Mouse (Mus musculus) adipocyte (in vitro differentiated cells): Measurements from ENCODE around the gene Vps11.
"Not testable (repeated sequence)": the region's sequence is repeated elsewhere in the genome, so short reads cannot be mapped to it uniquely, and the experiment has no call there.

Experiments
- DNase-seq: peaks from one replicate; pipeline ENCODE4 v3.0.0-alpha.2; 2016; ENCODE audit warnings: low spot score

The Vps11 gene

DNA sequence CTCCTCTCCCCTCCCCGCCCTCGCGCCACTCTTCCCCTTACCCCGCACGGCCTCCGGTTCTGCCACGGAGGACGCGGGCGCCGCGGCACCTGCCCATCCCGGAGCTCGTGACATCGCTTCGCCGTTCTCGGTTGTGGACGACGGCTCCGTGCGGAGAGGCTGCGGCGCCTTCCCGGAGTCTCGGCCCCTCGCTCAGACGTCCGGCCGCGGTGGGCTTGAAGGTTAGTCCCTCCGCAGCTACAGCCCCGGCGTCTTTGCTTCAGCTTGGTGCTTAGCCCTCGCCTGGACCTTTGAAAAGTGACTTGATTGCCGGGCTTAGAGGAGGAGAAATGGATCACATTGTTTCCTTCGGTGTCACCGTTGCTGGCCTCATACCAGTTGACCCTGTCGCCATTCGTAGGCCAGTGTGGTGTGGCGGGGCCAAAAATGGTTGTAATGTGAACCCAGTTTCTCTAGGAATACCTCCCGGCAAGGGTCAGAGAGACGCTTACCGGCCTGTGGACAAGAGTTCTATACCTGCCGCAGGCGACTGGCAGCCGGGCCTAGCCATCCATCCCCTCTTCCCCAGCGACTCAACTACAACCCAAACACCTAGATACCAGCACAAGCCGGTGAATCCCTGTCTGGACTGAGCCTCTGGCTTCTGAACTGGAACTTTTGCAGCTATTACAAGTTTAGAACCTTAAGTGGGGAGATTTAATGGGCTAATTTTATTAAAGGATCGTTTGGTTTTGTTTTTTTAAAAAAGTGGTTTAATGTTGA, 26.0 kb downstream of the Vps11 start:
- peak; percentile 48 for DNase-seq

DNA sequence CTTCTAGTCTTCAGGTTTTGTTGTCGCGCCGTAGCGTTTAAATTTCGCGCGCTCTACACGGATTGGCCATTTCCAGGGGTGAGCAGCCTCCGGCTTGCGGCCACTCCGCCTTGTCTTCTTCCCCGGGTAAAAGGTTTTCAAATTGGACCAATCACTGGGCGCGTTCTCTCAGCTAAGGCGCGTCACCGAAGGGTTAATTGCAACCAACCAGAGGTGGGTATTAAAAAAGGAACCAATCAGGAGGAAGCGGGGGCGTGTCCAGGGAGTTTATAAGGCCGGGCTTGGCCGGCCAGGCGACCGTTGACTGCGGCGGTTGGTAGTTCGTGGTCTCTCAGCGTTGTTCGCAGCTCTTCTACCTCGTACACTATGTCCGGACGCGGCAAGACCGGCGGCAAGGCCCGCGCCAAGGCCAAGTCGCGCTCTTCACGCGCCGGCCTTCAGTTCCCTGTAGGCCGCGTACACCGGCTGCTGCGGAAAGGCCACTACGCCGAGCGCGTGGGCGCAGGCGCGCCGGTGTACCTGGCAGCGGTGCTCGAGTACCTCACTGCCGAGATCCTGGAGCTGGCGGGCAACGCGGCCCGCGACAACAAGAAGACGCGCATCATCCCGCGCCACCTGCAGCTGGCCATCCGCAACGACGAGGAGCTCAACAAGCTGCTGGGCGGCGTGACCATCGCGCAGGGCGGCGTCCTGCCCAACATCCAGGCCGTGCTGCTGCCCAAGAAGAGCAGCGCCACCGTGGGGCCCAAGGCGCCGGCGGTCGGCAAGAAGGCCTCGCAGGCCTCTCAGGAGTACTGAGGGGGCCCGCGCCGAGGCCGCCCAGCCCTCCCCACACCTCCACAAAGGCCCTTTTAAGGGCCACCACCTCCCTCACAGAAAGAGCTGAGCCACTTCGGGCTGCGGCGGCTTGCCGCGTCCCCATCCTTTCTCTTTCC, 26.8 kb downstream of the Vps11 start, which contains the start of gene H2afx:
Gene H2afx (plus strand): TSS at position 299 of the 935 bp plus-strand sequence.
- peak; percentile 99 for DNase-seq

DNA sequence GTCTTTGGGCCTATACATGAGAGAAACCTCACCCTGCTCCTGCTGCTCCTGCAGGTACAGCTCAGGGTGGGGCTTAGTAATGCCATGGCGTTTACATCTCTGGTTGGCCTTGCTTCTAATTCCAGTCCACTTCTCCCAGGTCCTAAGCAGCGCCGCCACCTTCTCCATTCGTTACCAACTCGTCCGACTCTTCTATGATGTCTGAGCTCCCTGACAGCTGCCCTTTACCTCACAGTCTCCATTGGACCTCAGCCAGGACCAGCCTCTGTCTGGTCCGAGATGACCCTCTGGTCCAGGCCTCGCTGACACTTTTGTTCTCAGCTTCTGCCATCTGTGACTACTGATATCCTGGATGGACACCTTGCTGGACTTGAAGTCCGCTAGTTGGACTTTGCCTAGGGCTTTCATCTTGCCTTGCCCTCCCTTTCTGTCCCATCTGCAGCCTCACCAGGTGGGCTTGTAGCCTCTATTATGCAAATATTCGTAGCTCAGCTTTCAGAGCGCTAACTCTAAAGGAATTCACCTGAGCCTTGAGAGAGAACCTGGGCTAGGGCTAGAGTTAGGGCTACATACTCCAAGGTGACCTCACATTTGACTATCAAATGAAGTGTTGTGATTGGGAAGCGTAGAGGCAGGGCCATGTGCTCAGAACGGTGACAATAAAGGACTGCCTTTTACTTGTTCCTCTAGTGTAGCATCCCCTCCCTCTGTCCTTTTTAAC, 28.4 kb downstream of the Vps11 start:
- DNase-seq = no peak

DNA sequence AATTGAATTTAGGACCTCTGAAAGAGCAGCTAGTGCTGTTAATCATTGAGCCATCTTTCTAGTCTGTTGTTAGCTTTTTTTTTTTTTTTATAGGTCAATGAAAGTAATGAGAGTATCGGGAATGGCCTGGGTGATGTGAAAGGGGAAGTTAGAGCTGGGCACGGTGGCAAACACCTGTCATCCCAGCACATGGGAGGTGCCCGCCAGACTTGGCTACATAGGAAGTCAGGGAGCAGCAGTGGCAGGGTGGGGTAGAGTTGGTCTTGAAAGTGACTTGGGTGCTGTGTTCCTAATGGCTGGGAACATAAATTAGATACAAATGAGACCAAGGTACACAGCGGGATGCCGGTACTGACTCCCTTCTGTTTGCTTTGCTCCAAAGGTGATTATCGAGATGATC, 30.7 kb downstream of the Vps11 start:
- no peak for DNase-seq

DNA sequence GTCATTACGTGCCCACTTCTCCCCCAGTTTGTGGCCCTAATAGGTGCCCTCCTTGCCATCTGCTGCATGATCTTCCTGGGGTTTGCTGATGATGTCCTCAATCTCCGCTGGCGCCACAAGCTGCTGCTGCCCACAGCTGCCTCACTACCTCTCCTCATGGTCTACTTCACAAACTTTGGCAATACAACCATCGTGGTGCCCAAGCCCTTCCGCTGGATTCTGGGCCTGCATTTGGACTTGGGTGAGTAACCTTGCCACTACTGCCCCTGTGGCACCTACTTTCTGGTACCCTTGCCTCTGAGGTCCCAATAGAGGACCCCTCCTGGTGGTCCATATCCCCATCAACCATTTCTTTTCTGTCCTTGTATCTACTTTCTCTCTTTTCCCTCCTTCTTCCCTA, 33.5 kb downstream of the Vps11 start:
- DNase-seq = no peak

- no peak for DNase-seq
These were observed 34.3 kb downstream of the Vps11 start for GRCm38 (mm10) chr9:44327064-44327711.

DNA sequence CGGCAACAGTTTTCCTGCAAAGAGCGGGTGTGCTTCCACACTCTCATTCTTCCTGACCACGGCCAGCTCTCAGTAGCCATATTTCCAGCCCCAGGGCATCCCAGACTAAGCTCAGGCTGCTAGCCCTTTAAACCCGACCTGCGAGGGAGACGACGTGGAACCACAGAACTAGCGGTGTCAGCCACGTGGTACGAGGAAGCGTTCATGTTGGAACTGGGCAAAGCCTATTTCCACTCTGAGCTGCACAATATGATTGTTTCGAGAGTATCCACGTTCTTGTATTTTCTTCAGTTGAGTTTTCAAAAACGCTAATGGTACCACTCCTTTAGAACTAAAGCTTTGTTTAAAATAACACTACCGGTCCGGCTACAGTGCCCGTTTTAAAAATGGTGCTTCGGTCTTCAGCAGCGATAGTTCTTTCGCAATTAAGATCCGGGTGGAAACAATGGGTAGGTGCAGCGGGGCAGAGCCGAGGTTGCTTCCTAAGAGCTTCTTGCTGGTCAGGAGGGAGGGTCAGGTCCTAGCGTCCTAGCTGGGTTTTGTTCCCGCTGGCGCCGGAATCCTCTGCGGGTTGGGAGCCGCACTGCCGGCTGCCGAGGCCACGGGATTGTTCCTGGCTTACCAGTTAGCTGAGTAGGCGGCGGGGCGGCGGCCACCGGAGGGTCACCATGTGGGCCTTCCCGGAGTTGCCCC, 35.0 kb downstream of the Vps11 start:
- DNase-seq = peak; percentile 89

- DNase-seq = no peak
These were observed 35.6 kb downstream of the Vps11 start, which contains the start of gene Dpagt1 for GRCm38 (mm10) chr9:44325768-44326370. Gene Dpagt1 (plus strand): TSS chr9:44326019.

- DNase-seq = not testable (repeated sequence)
These were observed 36.3 kb downstream of the Vps11 start for GRCm38 (mm10) chr9:44325032-44325767.

GRCm38 (mm10) chr9:44324147-44324546, 37.3 kb downstream of the Vps11 start:
- no peak for DNase-seq

DNA sequence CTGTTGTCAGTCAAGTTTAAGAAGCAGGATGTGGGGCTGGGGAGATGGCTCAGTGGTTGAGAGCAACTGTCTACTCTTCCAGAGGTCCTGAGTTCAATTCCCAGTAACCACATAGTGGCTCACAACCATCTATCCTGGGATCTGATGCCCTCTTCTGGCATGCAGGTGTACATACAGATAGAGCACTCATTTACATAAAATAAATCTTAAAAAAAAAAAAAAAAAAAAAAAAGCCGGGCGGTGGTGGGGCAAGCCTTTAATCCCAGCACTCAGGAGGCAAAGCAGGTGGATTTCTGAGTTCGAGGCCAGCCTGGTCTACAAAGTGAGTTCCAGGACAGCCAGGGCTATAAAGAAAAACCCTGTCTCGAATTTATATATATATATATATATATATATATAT, 37.8 kb downstream of the Vps11 start:
- not testable (repeated sequence) for DNase-seq

DNA sequence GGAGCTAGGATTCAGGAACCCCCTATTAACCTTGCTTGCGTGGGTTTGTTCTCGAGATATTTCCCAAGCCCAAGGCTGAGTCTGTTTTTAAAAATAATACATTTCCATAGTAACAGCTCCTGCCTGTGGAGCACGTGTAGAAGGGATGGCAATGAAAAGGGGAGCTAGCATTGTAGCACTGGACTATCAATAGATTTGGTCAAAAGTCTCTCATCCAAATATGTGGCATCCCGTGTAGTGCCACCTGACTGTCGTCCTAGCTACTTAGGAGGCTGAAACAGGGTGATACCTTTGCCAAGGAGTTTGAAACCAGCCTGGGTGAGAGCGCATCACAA, 40.7 kb downstream of the Vps11 start:
- no peak for DNase-seq

DNA sequence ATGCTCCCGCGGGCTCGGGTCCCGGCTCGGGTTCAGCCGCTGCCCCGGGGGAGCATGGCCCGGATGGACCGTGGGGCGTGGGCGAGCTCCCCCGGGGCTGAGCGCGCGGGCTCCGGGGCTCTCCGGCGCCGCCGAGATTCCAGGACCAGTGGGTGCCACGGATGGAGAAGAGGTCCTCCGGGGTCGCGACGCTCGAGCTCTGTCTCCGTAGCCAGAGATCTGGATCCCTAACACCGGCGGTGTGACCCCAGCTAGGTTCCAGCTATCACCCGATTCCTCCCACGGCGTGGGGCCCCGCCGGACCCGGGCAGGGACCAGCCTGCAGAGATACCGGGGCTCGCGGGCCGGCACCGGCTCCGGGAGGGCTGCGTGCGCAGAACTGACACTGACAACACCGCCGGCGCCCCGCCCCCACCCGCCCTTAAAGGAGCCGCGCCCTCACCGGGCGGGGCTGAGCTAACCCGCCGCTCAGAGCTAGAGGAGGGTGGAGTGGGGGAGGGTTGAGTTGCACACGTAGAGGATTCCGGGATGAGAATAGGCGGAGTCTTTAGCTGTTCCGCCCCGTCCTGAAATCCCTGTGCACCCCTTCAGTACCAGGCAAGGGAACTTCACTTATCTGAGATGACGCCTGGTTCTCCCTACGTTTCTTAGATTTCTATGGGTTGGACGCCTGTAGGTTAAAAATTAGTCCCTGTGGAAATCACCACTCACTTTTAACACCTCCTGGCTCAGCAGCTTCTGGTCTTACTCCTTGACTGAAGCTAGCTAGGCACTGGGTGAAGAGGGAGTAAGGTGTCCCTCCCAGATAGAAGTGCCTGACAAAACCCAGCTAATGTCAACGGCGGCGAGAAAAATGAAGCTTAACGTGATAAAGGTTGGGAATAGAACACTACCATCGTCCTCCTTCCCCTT, 41.3 kb downstream of the Vps11 start, which contains the start of gene C2cd2l:
Gene C2cd2l (minus strand): TSS at position 399 of the 912 bp plus-strand sequence.
- peak; percentile 96 for DNase-seq

DNA sequence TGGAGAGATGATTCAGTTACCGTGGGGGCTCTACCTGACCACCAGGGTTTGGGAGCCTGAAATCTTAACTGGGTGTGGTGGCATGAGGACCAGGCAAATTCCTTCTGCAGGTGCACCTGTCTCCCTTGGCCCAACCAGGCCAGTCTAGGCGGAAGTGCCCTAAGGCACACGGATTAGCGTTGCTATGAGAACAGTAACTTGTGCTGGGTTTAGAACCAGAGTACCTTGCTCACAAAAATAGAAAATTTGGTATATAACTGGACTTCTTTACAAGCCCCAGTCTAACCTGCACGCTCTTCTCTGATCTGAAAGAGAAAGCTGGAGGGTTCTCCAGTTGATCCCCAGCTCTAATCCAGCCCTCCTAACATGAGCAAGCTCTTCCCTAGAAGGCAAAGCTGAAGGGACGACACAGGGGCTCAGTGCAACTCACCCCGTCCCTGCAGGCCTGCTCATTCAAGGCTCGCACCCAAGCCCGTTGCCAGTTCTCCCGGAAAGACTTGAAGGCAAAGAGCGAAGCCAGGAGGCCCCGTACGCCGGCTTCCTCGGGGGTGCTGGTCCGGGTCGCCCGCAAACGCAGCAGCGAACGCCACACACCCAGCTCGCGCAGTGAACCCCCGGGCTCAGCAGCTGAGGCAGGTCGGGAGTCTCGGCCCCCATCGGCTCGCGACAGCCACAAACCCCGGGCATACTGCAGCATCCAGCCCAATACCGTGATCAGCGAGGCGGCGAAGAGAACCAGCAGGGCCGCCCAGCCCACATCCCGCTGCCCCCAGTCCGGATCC, 42.2 kb downstream of the Vps11 start:
- no peak for DNase-seq

DNA sequence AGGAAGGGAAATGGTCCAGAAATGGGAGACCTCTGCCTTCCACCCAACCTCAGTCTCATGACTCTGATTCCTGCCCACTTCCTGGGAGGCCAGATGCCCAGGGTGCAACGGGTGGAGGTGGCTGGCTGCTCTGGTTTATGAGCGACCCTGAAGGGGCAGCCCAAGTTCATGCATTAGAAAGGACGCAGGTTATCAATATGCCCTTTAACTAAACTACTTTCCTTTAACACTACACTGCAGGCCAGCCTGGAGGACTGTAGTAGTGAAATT, 42.7 kb downstream of the Vps11 start:
- DNase-seq = no peak

DNA sequence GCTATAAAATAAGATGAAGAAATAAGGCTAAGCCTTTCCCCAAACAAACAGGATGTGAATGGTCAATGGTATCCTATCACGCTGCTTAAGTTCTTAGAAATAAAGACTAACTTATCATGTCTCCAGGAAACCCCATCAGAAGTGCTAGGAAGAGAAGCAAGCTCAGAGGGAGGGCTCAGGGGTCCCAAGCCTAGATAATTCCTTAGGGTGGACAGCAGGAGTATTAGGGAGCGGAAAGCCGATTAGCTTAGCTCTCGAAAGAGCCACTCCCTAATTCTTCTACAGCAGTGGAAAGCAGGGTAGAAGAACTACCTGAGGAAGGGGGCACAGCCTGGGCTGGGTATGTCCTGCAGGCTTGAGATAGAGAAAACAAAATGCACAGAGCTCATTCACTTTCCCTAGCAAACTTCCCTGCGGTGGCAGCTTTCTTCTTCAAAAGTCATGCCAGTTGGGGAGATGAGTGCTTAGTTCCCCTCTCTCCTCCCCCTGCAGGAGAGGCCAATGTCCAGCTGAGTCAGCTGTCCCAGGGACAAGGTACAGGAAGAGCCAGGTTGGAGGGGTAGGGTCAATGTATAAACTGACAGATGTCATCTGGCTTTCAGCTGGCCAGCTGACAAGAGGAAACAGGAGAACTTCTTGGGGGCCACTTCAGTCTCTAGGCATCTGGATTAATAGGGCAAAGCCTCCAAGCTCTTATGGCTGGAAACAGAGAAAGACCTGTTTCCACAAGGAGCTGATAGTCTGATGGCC, 43.2 kb downstream of the Vps11 start:
- no peak for DNase-seq

- DNase-seq = no peak
These were observed 44.0 kb downstream of the Vps11 start for GRCm38 (mm10) chr9:44317452-44317851.

DNA sequence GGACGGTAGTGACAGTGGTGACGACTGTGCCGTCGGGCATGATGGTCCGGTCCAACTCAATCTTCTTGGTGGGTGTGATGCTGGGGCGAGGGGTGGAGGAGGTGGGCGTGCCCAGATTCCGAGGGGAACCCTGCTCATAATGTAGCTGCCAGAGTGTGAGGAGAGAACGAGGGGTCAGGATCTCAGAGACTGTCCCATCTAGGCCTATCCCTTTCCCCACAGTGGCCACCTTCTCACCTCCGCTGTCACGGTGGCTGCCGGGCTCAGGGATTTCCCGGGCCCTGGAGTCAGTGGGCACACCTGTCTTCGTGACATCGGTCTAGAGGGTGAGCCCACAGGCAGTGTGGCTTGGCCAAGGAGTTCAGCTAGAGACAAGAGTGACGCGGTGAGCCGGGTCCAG, 46.6 kb downstream of the Vps11 start:
- no peak for DNase-seq
